Mouse (Mus musculus): ENCODE measurements around the gene Ap3b1.

The Ap3b1 gene

DNA sequence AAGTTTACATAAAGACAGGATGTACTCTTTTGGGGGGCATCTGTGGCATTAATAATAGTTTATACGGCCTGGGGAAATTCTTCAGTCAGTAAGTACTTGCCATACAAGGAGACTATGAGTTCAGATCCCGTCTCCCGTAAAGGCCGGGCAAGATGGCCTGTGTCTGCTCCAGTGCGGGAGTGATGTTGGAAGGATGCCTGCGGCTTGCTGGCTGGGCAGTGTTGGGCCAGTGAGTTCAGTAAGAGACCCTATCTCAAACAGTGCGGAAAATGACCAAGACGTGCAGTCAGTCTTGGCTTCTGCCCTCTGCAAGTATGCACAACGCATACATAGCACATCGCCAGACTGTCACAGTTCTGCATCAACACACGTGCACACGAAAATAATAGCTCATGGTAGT, 95.4 kb downstream of the Ap3b1 start:
- DNase-seq (ENCODE audit: low spot score): no peak

DNA sequence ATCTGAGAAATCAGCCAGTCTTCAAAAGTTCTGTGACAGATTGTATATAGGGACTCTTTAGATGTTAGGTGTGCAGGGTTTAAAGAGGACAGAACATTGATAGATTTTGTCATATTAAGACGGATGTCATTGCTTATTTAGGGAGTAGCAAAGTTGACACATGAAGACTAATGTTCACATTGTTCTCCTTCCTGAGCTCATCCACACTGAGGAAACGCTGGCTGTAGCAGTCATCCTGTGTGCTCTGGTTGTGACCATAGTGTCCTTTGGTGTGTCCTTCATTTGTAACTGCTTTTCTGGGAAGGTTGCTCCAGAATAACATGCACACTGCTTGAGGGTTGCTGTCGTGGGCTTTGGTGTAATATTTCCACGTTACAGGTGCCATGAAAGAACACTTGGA, 100.4 kb downstream of the Ap3b1 start:
- DNase-seq (ENCODE audit: low spot score): no peak

DNA sequence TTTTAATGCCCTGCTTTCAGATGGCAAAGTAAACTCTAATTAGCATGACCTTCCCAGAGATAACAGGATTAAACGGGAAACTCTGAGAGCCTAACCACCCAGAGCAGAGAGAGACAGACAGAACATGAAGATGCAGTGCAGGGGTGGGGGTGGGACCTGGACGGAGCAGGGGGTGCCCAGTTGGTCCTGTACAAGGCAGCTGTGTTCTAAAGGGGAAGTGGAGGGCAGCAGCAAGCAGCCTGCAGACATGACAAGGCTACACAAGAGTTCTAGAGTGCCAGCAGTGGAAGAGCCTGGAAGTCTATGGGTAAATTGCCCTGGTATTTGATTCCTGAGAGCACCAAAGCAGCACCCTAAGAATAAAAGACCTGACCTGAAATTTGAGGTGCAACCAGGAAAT, 105.5 kb downstream of the Ap3b1 start:
- DNase-seq (ENCODE audit: low spot score): no peak

DNA sequence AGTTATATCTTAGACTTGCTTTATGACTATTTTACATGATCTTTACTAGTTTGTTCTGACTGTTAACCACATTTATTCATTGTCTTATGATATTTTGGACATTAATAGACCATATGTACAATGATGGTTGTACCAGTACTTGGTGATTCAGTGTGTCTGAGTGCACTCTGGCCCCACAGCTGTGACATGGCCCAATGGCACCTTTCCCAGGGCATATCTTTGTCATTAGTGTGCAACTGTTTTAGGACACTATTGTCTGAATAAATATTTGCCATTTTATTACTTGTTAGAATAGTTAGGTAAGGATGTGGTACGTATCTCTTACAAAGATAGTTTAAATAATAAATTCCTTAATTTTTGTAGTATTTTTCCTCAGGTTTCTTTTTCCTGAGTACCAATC, 109.8 kb downstream of the Ap3b1 start:
- DNase-seq (ENCODE audit: low spot score): no peak

DNA sequence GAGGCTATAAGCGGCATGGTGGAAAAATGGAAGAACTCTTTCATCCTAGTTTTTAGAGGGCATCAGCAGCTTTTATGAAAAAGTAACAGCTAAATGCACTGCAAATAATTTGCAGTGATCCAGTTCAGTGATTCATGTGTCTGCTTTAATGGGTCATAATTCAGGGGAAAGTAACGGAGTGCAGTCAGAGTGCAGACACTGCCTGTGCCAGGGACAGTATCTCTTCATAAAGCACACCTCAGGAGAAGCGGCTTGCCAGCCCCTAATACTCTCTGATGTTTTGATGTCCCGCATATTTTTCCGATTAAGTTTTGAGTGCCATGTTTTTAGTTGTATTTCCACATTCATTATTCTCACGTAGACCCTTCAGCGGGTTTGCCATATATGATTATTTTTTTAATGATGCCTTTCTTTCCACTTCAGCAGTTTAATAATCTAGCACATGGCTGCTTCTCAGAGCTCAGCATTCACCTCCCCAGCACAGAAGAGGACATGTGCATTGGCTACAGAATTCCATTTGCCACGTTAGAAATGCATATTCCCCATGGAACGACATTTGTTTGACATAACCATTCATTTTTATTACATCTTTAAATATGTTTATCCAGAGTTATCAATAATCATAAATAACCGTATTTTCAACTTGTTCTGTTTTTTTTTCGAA, 112.4 kb downstream of the Ap3b1 start:
- no peak for DNase-seq (ENCODE audit: low spot score)

DNA sequence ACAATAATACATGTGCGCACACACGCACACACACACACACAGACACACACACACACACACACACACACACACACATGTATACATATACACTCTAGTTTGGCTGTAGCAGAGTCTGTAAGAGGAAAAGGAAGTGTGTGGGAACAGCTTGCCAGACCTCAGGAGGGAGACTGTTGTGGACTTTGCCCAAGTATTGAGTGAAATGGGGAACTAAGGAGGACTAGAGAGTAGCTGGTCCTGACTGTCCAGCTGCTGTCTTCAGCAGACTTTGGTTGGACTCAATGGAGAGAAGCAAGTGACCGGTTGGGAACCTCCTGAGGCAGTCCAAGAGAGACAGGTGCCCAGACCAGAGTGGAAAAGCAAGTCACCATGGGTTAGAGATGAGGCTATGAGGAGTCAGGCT, 117.4 kb downstream of the Ap3b1 start:
- no peak for DNase-seq (ENCODE audit: low spot score)

DNA sequence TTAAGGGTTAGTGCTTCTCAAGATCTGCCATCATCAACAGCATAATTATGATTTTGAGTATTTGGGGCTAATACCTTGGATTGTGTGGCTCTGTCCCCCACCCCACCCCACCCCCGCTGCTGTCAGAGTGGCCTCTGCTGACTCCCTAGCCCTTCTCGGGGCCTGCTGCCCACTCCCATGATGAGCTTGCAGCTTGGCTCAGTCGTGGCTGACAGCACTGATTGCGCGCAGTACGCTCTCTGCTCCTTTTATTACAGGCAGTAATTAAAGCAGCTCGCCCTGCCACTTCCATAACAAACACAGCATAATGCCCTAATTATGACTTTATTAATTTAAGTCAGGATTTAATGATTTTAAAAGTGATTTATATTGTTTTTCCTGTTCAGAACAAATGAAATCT, 121.5 kb downstream of the Ap3b1 start:
- no peak for DNase-seq (ENCODE audit: low spot score)

DNA sequence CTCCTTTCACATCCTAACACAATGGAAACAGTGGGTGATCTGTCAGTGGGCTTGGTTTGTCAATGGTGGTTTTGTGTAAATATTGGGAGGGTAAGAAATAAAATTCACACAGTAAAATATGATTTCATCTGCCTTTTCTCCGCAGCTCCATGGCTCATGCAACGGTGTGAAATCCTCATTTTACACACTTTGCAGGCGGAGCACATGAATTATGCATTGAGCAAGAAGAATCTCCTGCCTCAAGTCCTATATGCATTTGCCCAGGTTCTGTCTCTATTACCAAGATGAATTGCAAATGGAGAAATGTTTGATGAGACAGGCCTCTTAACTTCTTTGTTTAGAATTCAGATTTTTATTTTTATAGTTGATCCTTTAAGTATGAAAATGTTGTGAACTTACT, 131.9 kb downstream of the Ap3b1 start:
- DNase-seq (ENCODE audit: low spot score): no peak

DNA sequence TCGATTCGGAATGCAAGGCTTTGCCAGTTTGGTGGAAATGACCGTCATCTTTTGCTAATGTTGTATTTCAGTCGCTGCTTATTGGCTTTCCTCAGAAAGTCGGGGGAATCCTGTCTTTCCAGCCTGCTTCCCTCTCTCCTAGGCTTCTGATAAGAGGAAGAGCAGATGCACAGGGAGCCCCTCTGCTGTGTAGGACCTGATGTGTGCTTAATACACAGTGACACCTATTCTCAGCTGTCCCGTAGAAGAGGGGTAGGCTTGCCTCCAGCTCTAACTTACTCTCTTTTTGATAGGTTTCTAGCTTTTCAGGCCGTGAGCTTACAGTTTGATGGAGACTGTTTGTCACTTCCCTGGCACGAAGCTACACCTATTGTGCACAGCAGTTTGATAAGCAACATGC, 132.4 kb downstream of the Ap3b1 start:
- no peak for DNase-seq (ENCODE audit: low spot score)

DNA sequence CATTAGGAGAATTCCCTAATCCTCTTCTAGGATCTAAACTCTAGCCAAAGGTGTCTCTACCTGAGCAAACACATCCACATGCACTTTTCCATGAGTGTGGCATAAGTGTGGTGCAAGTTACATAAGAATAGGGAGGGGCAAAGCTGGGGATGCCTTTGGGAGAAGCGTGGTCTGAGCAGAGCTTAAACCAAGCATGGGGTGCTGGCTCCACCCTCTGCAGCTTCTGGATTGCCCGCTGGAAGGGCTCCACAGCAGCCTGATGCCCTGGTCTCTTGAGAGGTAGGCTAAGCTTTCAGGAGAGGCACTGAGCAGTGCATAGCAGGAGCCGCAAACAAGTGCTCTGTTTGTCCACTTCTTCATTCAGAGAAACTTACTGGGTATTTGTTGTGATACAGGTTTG, 138.8 kb downstream of the Ap3b1 start:
- DNase-seq (ENCODE audit: low spot score): no peak

DNA sequence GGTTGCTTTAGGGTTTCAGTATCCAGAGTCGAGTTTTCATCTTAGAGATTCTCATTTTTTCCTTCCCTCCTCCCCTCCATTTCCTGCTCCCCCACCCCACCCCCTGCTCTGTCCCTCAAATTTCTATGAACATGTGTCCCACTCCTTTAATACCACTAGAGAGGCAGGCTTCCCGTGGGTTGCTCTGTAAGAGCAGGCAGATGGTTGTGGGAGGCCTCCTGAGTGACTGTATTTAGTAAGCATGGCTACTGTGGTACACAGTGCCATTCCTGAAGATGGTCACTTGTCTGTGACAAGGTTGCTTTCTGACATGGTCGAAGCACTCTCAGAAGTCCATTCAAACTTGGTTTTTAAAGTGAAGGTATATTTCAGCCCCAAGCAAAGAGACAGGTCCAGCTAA, 147.7 kb downstream of the Ap3b1 start:
- no peak for DNase-seq (ENCODE audit: low spot score)

DNA sequence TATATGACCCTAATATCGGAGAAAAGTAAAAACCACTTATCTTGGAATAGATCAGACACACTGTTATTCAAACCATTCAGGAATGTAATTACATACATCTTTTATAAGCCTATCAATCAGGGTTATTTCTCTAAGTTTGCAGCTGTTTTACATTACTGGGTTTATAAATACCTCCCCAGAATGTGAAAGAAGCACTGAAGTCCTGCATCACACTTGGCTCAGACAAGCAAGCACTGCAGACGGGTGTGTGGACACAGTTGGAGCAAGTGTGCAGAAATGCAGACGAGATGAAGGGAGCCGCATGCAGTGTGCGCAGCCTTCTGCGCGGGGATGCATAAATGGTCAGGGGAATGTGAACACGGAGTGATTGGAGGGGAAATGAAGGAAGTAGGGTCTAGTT, 149.6 kb downstream of the Ap3b1 start:
- DNase-seq (ENCODE audit: low spot score): no peak

DNA sequence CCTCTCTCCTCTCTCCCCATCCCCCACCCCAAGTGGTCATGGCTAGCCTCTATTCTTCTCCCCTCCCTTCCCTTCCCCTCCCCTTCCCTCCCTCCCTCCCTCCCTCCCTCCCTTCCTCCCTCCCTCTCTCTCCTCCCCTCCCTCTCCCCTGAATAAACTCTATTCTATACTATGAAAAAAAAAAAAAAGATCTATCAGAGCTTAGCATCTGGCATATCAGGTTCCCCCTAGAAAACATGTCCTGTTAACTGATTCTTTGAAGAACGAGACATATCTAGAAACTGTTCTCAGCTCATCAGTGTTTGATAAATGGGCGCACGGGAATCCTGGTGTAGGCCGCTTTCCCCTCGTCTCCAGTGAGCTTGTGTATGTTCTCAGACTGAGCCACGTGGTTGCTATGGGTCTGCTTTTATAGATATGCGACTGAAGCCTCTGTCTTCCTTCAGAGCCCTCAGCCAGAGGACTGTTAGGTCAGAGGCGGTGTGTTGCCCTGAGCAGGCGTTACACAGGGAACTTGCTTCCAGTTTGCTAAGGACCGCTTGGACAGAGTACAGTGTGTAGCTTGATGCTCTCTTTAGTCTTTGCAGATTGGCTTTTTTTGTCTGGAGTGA, 154.5 kb downstream of the Ap3b1 start:
- DNase-seq (ENCODE audit: low spot score): no peak

DNA sequence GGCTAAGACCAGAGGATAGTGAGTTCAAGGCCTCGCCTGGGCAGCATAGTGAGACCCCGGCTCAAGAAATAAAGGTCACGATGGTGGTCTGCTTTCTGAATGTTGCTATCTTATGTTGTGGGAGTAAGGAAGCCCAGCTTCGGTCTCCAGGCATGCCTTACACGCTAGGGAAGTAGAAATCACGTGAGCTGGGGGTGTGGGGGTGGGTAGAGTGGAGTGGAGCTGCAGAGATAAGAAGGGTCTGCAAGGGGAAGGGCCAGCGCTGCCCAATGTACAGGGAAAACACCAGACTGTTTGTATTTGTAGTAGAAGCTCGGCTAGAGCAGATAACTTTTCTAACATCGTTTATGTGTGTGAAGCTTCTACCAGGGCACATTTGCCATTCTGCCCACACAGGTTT, 155.1 kb downstream of the Ap3b1 start:
- DNase-seq (ENCODE audit: low spot score): no peak

DNA sequence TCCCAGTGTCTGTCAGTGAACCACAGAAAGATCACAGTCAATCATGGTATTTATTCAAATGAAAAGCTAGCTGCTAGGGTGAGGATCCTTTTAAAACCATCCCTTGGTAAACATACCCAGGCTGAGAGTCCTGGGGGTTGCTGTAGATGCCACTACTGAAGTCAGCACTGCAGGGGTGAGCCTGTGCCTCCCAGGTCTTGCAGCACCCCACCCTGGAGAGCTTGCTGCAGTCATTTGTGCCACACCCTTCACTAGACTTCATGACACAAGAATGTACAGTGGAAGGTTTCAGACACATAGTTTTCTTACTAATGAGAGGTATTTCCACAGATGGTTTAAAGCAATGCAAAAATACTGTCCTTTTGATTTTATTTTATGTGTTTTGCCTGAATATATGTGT, 156.2 kb downstream of the Ap3b1 start:
- DNase-seq (ENCODE audit: low spot score): no peak

DNA sequence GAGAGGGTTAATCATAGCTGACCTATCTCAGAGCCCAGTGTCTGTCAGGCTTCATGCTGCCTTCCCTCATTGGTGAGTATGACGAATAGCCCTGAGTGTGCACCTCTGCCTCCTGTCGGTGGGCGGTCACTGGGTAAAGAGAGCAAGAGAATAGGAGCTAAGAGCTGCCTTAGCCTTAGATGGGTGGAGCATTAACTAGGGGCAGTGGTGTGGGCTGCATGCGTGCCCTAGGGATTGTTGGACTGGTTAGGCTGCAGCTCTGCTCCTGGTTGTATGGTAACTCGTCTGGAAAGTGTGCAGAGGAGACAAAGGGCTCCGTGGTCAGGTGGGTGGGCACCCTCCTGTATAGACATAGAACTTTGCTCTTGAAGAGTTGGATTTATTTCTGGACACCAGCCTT, 157.8 kb downstream of the Ap3b1 start:
- DNase-seq (ENCODE audit: low spot score): no peak

DNA sequence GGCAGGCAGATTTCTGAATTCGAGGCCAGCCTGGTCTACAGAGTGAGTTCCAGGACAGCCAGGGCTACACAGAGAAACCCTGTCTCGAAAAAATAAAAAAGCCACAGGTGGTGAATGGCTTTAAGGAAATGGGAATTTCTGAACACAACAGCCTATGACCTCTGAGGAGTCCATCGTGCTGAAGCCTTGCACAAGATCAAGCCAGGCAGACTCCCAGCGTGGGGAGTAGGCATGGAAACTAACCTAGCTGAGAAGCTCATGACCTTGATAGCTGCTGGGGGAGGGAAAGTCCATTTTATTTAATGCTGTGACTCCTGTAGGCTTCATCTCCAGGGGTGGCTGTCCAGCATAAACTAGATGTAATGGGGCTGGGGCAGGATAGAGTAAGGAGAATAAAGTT, 159.4 kb downstream of the Ap3b1 start:
- no peak for DNase-seq (ENCODE audit: low spot score)

DNA sequence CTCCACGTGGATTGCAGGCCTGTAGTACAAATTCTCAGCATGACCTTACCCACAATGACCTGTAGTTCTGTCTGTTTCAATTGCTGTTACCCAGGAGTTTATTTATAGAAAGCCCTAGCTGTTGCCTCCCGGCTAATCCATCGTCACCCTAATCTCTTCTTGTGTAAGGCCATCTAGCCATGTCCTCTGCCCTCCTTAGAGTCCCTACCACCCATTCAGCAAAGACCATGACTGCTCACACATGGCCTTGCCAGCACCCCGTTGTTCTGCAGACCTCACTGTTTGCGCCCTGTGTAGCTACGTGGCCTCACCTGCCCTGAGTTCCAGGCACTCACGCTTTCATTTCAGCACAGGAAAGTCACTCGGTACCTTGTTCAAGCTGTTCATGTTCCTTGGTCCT, 160.5 kb downstream of the Ap3b1 start:
- no peak for DNase-seq (ENCODE audit: low spot score)

DNA sequence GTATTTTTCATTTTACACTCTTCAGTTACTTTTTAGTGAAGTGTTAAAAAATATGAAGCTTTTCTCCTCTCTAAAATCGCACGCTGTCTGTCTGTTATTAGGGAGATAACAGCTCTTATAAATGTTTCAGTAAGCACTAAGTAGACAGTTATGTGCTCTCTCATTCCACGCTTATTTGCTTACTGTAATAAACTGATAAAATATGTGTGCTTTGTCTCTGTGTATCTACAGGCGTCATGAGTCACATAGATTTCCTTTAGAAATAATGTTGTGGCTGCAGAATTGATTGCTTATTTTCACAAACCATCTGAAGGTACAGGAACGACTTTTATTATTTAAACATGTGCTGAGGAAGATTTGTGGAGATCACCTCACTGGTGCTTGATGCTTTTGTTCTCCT, 164.5 kb downstream of the Ap3b1 start:
- DNase-seq (ENCODE audit: low spot score): no peak

DNA sequence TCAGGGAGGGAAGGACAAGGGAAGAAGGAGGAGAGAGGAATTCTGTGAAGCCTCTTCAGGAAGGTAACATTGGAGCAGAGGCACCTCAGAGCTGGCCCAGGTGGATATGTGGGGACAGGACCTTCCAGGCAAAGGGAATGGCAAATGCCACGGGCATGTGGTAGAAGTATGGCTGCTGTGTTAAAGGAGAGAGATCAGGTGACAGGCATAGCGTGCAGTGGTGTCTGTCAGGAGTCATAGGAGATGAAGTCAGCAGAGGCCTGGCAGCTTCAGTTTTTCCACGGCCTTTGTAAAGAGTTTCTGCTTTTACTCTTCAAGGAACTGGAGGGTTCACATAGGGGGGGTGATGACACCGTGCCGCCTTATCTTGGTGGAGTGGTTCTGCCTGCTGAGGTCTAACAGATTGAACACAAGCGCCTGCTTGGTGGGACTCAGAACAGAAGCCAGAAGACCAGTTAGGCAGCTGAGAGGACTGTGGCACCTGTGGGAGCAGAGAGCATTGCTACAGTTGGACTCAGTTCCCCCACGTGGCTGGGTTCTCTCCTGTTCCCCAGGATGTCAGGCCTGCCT, 166.0 kb downstream of the Ap3b1 start:
- DNase-seq (ENCODE audit: low spot score): no peak

DNA sequence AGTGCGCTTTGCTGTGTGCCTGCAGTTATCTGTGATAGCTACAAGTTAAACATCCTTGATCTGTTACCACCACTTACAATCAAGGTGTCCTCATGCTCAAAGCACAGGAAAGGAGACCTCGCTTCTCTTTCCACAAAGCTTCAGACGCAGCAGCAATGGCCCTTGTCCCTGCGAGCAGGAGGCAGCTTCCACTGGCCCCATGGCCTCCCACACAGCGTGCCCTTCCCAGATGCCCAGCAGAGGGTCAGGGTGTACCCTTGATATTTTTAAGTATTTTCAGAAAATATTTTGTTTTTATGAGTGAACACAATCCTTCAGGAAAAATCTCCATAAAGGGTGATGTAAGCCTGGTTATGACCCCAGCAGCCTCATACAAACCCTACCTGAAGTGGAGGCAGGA, 170.4 kb downstream of the Ap3b1 start:
- DNase-seq (ENCODE audit: low spot score): no peak

DNA sequence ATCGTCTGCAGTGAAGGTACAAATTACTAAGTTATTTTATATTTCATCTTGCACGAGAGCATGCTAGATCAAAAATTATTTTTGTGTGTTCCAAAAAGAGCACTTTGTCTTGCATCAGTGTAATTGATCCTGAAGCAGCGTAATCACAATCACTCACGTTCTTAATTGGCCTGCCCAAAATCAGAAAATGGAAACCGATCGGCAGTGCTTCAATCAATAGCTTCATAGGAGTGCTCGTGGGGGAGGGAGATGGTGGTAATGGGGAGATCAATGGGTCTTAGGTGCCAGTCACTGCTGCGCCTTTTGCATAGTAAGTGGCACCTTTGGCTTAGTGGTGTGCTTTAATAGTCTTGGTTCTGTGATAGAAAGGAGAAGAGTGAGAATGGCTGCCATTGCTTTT, 174.8 kb downstream of the Ap3b1 start:
- DNase-seq (ENCODE audit: low spot score): no peak

DNA sequence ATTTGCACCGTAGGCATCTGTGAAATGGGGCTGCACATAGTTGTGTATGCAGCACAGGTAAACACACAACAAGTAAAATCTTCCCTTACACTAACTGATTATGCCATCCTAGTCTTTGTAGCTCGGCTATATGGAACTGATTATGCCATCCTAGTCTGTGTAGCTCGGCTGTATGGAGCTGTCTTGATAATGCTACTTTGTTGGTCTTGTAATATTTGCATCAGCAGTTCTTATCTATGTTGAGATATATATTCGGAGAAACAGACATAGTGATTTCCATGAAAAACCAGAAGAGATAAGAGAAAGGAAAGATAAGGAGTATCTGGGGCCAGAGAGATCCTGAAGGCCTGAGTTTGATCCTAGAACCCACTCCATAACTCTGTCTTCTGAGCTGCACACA, 178.6 kb downstream of the Ap3b1 start:
- DNase-seq (ENCODE audit: low spot score): no peak
